Mouse (Mus musculus) liver (tissue): Measurements from ENCODE around the gene Tbc1d10c.
A peak's percentile ranks its signal among the peaks of the same experiment; 100 is the strongest.

Experiments used
- DNase-seq: peaks from one replicate; pipeline ENCODE4 v3.0.0-alpha.2; 2020; ENCODE audit warnings: mixed read lengths

Tbc1d10c gene

DNA sequence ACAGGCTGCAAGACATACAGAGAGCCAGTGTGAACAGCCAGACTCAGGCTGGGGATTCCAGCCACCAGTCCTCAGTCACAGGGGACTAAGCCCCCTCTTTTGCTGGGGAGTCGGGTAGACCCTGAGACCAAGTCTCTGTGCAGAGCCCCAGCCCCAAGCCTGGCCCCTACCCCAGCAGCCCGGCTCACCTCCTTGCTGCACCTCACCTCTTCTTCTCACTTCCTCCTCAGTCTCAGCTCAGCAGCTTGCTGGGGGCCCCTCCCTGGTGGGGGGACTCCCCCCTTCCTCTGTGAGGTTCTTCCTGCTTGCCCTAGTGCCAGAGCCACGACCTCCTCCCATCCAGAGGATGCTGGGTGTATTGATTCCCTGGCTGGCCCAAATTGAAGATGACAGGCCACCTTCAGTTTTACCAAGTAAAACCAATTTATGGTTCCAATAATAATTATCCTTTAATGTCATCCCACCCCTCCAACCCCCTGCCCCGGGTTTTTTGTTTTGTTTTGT lies at the start of gene Tbc1d10c:
Tbc1d10c (minus strand) TSS at position 454 of the 504 bp plus-strand sequence.
- DNase-seq, result peak; percentile 39

DNA sequence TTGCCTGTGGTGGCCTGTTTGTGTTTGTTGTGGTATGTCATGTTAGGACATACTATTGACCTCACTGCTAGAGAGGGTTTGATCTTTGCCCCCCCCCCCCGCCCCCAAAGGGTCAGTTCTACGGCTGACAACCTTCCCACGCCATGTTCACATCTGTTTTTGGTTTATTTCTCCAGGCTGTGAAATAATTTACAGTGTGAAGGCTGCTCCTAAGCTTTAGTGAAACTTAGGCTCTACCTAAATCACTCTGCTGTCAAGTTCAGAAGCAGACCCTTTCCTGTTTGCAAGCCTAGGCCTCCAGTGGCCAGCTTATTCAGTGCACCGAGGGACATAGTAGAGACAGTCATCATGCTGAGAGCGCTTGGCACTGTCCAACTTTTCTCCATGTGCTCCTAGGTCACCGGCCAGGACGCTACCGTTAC lies 49.2 kb upstream of the Tbc1d10c start:
- no peak for DNase-seq

DNA sequence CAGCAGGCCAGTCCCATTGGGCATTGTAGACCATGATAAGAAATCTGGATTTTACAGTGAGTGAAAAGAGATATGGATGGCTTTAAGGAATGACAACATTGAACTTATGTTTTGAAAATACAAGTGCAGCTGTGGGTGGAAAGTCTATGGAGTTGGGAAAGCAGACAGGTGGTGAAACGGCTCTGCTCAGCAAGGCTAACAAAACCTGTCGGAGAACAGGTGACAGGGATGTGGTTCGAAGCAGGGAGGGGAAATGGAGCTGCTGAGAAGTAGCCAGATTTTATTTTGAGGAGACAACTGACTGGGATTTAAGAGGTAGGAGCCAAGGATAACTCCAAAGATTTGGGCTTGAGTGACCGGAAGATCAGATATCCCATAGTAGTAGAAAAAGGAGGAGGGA lies 43.5 kb upstream of the Tbc1d10c start:
- no peak for DNase-seq

DNA sequence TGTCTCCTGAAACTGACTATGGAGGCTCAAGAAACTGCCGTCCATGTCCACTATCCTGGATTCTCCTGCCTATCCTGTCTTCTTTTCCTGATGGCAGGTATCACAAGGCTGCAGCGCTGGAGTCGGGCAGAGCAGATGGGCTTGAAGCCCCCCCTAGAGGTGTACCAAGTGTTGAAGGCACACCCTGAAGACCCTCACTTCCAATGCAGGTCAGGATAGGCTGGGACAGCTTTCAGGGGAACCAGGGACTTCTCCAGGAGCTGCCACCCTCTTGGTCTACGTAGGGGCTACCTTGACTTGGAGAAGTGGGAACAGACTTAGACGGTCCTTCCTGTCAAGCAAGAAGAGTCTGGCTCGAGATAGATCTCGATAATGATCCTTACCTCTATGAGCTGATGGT lies 41.6 kb upstream of the Tbc1d10c start:
- no peak for DNase-seq

DNA sequence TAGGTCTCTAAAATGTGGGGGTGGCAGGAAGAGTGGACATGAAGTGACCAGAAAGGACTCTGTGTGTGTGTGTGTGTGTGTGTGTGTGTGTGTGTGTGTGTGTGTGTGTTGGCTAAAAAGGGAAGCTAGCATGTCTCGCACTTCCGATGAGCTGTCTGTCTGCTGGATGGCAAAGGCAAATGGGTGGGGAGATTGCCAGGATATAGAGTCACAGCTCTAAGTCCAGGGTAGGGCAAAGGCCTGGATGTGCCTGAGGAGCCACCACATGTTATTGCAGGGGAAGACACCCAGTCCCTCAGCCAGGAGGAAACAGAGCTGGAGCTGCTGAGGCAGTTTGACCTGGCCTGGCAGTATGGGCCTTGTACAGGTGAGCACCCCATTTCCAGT lies 41.1 kb upstream of the Tbc1d10c start:
- no peak for DNase-seq

DNA sequence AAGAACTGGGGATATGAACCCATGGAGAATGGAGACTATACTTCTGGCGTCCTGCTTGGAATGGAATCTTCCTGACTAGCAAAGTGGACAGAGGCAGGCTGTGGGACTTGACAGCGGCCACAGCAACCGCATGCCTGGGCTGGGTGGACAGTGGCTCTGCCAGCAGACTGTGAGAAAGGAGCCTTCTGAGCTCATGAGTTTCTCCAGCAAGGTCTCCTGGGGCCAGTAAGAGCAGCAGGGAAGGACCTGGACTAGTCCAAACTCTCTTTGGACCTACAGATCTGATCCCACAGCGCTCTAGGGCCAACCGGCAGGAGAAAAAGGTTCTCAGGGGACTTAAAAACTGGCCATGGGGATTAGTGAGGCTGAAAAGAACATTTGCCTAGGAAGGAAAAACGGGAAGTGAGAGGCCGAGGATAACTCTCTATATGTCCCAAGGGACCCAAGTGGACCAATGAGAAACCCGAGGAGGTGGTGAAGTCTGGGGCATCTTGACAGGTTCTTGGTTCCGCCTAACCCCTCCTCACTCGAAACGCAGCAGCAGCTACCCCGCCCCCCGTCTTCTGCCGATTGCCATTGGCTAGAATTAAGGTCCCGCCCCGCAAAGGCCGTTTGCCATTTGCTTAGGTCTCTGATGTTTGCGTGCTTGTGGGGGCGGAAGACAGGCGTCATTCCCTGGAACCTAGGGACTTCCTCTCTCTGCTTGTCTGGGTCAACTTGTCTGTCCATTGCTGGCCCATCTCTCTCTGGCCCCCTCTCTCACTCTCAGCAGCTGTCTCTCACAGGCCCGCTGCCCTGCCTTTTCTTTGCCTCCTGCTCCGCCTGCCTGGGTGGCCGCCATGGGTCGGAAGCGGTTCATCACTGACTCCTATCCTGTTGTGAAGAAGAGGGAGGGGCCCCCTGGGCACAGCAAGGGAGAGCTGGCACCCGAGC lies 40.4 kb upstream of the Tbc1d10c start, which contains the start of gene Pold4:
Pold4 (plus strand) TSS at position 647 of the 933 bp plus-strand sequence.
- peak; percentile 96 for DNase-seq

DNA sequence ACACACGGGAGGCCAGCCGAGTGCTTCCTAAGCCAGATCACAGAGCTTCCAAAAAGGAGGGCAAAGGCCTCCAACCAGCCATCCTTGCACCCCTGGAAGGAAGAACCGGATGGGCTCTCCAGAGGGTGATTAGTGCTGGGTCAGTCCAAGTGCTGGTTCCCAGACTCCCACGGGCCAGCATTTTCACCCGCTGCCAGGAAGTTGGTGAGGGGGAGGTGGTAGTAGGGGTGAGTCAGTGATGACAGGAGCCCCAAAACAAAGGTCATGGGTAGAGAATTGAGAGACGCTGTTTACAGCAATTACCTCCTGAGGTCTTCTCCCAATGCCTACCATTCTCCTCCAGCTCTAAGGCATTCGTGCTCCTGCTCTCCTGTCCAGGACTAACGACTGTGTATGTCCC lies 39.3 kb upstream of the Tbc1d10c start:
- no peak for DNase-seq

DNA sequence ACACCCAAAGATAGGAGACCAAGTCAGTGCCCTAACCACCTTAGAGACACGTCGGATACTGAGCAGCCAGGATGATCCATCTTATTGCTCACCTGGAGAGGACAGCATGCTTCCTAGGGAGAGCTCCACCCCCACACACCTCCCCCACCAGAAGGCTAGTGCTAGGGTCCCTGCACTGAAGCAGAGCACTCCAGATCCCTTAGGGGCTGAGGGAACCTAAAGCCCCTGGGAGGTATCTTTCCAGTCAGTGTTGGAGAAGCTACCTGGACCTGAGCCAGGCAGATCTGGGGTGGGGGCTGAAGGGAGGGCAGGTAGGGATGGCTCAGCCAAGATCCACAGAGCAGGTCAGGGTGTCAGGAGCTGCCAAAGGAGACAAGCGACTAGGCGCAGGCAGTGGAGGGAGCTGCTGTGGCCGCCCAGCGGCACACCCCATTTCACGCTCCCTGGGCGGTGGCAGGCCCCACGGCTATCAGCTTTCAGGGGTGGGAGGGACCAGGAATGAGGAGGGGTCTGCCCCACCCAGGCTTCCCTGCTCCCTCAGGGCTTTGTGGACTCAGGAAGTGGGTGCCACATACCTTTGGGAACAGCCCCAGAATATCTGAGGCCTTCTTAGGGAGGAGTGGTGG lies 38.5 kb upstream of the Tbc1d10c start:
- no peak for DNase-seq

DNA sequence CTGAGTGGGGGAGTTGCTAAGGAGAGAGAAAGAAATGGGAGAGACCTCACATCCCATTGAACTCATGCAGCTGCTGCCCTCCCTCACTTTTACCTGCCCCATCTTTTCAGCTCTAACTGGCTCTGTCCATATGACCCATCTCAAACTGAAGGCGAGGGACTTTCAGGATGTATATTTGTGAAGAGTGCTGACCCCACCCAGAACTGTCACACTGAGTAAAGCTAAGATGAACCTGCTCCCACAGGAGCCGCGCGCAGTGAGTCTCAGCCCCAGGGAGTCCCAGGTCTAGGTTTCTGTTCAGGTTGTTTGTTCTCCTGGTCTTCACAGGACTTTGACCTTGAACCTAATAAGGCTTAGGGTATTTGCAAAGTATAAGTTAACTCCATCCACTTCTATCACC lies 37.8 kb upstream of the Tbc1d10c start:
- DNase-seq, result no peak

DNA sequence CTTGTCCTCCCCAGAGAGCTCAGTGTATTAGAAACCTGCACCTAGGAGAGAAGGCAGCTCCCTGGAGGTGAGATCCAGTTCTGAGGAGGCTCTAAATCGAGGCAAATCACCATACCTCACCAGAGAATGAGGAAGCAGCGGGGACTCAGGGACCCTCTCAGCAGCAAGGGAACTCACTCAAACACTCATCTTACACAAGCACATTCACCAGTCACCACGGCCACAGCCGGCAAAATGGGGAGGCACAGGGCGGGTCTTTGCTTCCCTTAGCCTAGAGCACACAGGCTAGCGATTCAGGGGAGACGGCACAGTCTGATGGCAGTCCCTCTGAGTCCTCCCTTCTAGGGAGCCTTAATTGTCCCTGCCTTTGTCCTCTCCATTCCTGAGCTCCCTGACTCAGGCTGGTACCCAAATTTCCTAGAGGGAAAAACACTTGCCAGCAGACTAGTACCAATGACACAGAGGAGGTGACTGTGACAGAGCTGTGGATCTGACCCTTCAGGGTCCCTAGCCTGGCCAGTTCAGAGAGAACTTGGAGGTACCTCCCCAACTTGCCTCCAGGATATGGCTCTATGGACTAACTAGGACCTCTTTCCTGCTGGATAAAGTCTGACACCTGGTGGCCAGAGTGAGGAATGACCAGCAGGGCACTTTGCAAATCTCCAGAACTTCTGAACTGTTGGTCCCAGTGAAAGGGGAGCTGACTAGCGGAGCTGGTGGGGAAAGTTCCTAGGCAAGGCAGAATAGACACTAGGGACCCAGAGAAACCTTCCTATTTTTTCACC lies 37.0 kb upstream of the Tbc1d10c start:
- DNase-seq, result peak; percentile 67

DNA sequence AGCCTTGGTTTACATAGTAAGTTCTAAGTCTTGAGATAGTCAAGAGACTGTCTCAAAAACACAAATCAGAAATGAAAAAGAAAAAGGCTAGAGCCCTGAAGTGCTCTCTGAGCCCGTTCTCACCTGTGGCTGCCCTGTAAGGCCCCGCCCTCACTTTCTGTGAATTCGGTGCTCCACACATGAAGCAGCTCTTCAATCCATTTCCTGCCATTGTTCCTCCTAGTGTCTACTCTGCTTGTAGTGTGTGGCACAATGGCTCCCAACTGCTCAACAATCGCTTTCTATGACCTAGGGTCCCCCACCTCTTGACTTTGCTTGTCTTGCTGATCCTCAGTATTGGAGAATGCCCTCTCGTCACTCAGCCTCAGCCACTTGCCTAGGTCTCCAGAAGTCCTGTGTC lies 36.4 kb upstream of the Tbc1d10c start:
- no peak for DNase-seq

DNA sequence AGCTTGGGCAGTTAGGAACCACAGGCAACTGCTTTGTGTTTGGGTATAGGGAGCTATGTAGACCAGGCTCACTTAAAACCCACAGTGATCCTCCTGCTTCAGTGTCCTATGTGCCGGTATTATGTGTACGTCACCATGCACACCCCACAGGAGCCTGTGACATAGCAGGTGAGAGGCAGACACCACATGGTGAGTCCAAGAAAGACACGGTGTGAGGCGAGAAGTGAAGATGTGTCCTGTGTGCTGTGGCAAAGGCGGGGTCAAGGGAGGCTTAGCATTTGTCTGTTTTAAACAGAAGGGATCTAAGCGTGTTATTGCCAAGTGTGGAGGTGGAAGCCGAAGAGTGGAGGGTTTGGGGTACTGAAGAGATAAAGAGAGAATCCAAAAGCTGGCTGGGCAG lies 35.7 kb upstream of the Tbc1d10c start:
- DNase-seq, result no peak

DNA sequence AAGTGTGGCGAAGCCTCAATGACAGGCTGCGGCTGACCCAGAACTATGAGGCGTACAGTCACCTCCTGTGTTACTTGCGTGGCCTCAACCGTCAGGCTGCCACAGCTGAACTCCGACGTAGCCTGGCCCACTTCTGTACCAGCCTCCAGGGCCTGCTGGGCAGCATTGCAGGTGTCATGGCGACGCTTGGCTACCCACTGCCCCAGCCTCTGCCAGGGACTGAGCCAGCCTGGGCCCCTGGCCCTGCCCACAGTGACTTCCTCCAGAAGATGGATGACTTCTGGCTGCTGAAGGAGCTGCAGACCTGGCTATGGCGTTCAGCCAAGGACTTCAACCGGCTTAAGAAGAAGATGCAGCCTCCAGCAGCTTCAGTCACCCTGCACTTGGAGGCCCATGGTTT lies 31.1 kb upstream of the Tbc1d10c start:
- no peak for DNase-seq

DNA sequence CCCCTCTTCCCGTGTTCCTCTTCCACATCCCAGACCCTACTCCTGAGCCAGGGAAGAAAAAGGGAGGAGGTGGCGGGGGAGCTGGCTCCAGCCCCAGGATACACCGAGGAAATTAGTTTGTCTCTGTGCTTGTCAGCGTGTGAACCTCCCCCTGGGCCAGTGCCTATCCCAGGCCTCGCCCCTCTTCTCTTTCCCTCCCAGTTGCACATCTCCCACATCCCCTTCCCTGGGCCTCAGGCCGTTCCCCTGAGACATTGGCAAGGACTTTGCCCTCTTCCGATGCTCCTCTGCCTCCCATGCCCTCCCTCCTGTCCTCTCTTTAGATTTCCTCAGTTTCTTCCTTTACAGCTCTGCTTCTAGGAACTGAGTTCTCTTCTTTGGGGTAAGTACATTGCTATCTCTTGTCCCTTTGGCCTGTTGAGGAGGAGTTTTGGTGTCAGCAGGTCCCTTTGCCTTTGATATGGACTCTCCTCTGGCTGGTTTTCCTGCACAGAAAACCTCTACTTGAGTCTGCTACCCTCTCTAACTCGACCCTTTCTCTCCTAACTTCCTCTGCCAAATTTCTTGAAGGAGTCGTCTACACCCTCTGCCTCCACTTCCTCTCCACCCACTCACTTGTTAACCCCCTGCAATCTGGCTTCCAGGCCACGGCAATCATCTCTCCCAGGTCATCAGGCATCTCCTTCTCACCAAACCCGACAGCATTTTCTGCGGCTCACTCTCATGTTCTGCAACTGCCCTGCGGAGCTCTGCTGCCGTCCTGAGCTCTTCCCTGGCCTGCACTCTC lies 30.1 kb upstream of the Tbc1d10c start:
- peak; percentile 30 for DNase-seq

DNA sequence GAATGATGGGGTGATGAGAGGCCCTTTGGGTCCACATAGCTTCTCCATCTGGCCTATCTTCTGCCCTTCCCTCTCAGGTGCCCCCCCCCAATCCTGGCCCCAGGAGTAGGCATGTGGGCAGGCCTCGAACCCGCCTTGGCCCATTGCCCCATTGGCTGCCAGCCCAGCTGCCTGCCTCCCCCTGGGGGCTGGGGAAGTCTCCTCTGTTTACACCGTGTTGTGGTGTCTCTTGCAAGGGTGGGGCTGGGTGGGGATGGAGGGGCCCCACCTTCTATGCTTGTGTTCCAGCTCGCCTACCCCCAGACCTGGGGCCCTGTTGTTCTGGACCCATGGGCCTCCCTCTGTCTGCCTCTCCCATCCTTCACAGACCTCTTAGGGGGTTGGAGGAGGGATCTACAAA lies 29.3 kb upstream of the Tbc1d10c start:
- DNase-seq, result no peak

DNA sequence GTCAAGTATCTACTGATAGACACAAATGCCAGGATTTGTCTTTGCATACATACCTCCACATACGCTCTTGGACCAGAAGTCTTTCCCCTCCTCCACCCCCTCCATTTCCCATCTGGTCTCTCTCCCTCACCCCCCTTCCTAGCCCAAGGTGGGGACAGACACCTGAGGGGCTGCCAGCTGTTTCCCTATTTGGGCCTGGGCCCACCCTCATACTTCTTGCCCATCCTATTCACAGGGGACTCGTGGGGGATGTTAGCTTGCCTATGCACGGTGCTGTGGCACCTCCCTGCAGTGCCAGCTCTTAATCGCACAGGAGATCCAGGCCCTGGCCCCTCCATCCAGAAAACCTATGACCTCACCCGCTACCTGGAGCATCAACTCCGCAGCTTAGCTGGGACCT lies 28.9 kb upstream of the Tbc1d10c start:
- DNase-seq, result no peak

DNA sequence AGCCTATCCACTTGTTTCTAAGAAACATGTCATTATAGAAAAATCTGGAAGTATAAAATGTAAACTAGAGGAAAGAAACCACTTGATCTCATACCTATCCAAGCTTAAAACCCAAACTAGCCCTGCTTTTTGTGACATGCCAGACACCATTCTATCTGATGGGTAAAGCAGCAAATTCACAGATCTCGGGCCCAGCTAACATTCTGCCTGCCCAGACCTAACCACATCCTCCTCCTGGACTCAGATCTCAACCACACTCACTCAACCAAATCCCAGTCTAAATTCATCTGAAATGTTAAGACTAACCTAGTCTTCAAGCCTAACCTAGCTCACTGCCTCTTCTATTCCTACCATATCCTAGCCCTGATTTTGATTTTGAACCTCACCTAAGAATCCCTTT lies 27.7 kb upstream of the Tbc1d10c start:
- DNase-seq, result no peak

DNA sequence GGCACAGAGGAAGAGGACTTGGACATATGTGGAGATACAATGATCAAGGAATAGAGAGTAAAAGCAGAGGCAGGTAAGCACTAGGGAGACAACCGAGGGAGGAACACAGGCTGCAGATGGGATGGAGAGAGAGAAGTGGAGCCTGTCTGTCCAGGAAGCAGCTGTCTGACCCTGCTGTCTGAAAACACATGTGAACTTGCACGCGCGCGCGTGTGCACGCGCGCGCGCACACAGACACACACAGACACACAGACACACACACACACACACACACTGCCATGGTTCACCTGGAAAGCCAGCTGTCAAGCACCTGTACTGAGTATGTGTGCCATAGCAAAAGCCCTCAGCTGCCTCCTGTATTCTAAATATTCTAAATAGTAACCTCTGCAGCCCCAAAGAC lies 27.2 kb upstream of the Tbc1d10c start:
- DNase-seq, result no peak

DNA sequence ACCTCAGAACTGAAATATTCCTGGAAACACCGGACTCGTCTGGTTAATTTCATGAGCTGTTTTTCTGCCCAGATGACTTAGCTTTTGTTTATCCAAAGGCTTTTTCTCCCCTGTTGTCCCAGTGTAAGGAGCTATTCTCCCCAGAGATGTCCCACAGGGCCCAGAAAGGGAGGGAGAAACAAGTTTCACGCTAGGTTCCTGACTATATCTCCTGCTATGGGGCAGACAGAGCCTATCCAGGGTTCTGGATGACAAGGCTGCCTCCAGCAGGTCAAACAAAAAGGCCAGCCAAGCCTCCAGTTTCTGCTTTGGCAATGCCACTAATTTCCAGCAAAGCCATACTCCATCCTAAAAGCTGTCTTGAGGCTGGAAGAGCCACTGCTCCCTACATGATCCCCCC lies 26.8 kb upstream of the Tbc1d10c start:
- no peak for DNase-seq

DNA sequence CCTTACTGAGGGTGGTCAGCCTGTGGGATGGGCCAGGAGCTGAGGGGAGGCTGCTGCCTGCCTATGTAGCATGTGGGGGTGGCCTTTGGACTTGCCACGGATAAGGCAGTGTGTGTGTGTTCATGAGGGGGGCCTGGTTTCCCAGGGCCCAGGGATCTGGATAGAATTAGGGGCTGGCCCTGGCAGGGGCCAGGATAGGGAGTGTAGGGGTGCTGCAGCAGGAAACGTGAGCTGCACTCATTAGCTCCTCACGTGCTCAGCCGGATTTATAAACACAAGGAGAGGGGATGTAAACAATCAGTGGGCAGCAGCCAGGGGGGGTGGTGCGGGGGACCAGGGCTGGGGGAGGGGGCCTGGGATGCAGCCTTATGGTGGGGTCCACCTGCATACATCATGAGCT lies 26.1 kb upstream of the Tbc1d10c start:
- DNase-seq, result no peak

DNA sequence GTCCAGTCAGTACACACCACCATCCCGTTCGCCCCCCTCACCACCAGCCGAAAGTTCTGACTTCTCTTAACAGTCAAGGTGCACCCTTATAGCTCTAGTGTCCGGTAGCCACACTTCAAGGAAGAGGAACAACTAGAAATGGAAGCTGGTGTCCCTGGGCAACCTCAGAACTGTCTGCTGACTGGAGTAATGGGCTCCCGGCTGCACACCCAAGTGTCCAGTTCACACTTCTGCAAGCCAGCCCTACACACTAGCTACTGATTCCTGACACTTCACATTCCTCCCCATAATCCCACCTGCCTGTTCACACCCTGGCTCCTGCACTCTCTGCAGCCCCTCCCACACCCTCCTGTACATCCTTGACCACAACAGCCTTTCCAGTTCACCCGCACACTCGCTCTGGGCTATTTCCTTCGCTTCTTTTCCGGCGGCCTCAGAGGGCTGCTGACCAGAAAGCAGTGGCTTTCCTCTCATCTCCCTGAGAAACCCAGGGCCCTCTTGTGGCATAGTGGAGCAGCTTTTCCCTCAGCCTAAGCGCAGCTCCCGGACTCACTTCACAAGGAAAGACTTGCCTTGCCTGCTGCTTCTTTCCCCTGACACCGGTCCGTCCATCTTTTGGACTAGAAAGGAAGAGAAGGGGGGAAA lies 25.1 kb upstream of the Tbc1d10c start:
- no peak for DNase-seq

DNA sequence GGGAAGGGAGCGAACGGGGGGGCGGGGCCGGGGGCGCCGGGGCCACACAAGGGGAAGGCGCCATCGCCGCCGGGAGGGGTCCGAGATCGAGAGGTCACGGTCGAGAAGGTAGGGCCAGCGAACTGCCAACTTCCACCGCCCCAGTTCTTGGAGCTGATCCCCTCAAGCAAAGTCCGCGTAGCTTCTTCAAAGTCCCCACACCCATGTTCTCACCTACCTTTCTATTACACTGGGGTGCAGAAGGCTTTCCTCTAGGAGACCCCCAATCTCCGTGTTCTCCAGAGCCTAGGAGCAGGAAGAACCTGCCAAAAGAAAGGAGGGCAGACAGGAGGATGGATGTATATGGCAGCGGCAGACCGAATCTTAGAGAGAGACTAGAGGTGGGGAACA lies 24.4 kb upstream of the Tbc1d10c start:
- DNase-seq, result no peak
